Mouse (Mus musculus) forebrain, embryonic 14.5 days (tissue): Measurements from ENCODE around the gene E2f4. TPM values are rescaled to one million over a fixed set of nuclear protein-coding genes. Genes with fewer than 3 reads are reported as not detected.

Experiments
- ATAC-seq: fragments of 200-750 bp; cut with Nextera tagmentation; 2 replicates; pipeline ENCODE4 v1.8.0; 2017; ENCODE audit warnings: mild to moderate bottlenecking, moderate library complexity
- DNase-seq: peaks from one replicate; pipeline ENCODE4 v3.0.0-alpha.2; 2015; ENCODE audit warnings: low spot score
- H3K27ac ChIP-seq: fragments of 300-500 bp; sonication (generic); 2 replicates; pipeline ENCODE4 v1.5.1; 2014; ENCODE audit warnings: low read depth, mild to moderate bottlenecking, control low read depth, low read length, moderate library complexity
- H3K27me3 ChIP-seq: fragments of 300-500 bp; sonication (generic); replicated peaks from 2 replicates; pipeline ENCODE4 v1.6.1; 2014; ENCODE audit warnings: low read length, control low read depth, mixed read lengths; ENCODE audit not compliant: control insufficient read depth, insufficient read depth
- H3K36me3 ChIP-seq: fragments of 300-500 bp; sonication (generic); 2 replicates; pipeline ENCODE4 v1.6.1; 2014; ENCODE audit warnings: low read length, control low read depth; ENCODE audit not compliant: control insufficient read depth, insufficient read depth
- H3K4me1 ChIP-seq: fragments of 300-500 bp; sonication (generic); 2 replicates; pipeline ENCODE4 v1.6.1; 2014; ENCODE audit warnings: antibody characterized with exemption, low read length, control low read depth; ENCODE audit not compliant: control insufficient read depth, insufficient read depth
- H3K4me2 ChIP-seq: fragments of 300-500 bp; sonication (generic); 2 replicates; pipeline ENCODE4 v1.6.1; 2014; ENCODE audit warnings: mild to moderate bottlenecking, control low read depth, low read length
- H3K4me3 ChIP-seq: fragments of 300-500 bp; sonication (generic); 2 replicates; pipeline ENCODE4 v1.5.1; 2014; ENCODE audit warnings: low read depth, low read length, control low read depth
- H3K9ac ChIP-seq: fragments of 300-500 bp; sonication (generic); 2 replicates; pipeline ENCODE4 v1.6.1; 2014; ENCODE audit warnings: mild to moderate bottlenecking, low read length, control low read depth, moderate library complexity
- H3K9me3 ChIP-seq: fragments of 300-500 bp; sonication (generic); replicated peaks from 2 replicates; pipeline ENCODE4 v1.6.1; 2016; ENCODE audit warnings: low read length, control low read depth, mixed read lengths; ENCODE audit not compliant: control insufficient read depth
- whole genome bisulfite sequencing: fragments of 180-500 bp; shearing (Covaris S2); extraction: QIAGEN DNeasy Blood & Tissue Kit; methylation state at CpG from one replicate; pipeline ENCODE4 v1.1.7; 2014; 5-methylcytosine and 5-hydroxymethylcytosine counted together
- polyA plus RNA-seq: library from polyadenylated mRNA; unstranded; fragments of >200 nt; fragmentation: Nextera tagmentation; extraction: Ambion mirVana; gene quantifications from 2 replicates; pipeline ENCODE4 v1.2.1, GENCODE M21; 2014

E2f4 gene
- polyA plus RNA-seq, 1 experiment from 2014 or later: 50.8 TPM

GRCm38 (mm10) chr8:105313622-105314402, 16.3 kb downstream of the E2f4 start:
- H3K36me3 ChIP-seq: peaks cover 72% of the 10 kb centered on the region
- DNase-seq (no peak), ATAC-seq (no peak)
- no peak overlapping the region for H3K4me3 ChIP-seq
- no peak overlapping the region for H3K27ac ChIP-seq
- 87% methylated on average over 9 of the region's 9 CpGs for WGBS
- H3K4me1 ChIP-seq: no peaks in the 10 kb centered on the region
- no peak overlapping the region for H3K4me2 ChIP-seq
- no peaks in the 10 kb centered on the region for H3K9me3 ChIP-seq
- no peaks in the 10 kb centered on the region for H3K27me3 ChIP-seq
- no peak overlapping the region for H3K9ac ChIP-seq

GRCm38 (mm10) chr8:105315073-105315769, 17.8 kb downstream of the E2f4 start:
- H3K27ac ChIP-seq: no peak overlapping the region
- ATAC-seq (no peak), DNase-seq (no peak)
- no peak overlapping the region for H3K9ac ChIP-seq
- no peak overlapping the region for H3K4me2 ChIP-seq
- H3K36me3 ChIP-seq: peaks cover 71% of the 10 kb centered on the region
- H3K4me3 ChIP-seq: no peak overlapping the region
- 89% methylated on average over 18 of the region's 18 CpGs for WGBS
- no peaks in the 10 kb centered on the region for H3K4me1 ChIP-seq
- no peaks in the 10 kb centered on the region for H3K9me3 ChIP-seq
- no peaks in the 10 kb centered on the region for H3K27me3 ChIP-seq

GRCm38 (mm10) chr8:105317941-105318340, 20.5 kb downstream of the E2f4 start:
- peaks cover 62% of the 10 kb centered on the region for H3K36me3 ChIP-seq
- 94% methylated on average over 4 of the region's 4 CpGs for WGBS
- H3K9me3 ChIP-seq: no peaks in the 10 kb centered on the region
- DNase-seq (no peak), ATAC-seq (no peak)
- H3K4me3 ChIP-seq: no peak overlapping the region
- H3K27me3 ChIP-seq: no peaks in the 10 kb centered on the region
- H3K4me1 ChIP-seq: no peaks in the 10 kb centered on the region
- no peak overlapping the region for H3K9ac ChIP-seq
- H3K27ac ChIP-seq: no peak overlapping the region
- no peak overlapping the region for H3K4me2 ChIP-seq

- no peaks in the 10 kb centered on the region for H3K27me3 ChIP-seq
- DNase-seq (no peak), ATAC-seq (no peak)
- no peak overlapping the region for H3K27ac ChIP-seq
- H3K9ac ChIP-seq: no peak overlapping the region
- H3K4me3 ChIP-seq: no peak overlapping the region
- 85% methylated on average over 11 of the region's 11 CpGs for WGBS
- H3K4me2 ChIP-seq: no peak overlapping the region
- peaks cover 59% of the 10 kb centered on the region for H3K36me3 ChIP-seq
- no peaks in the 10 kb centered on the region for H3K9me3 ChIP-seq
- H3K4me1 ChIP-seq: no peaks in the 10 kb centered on the region
These were observed 21.3 kb downstream of the E2f4 start for GRCm38 (mm10) chr8:105318662-105319190.

GRCm38 (mm10) chr8:105323183-105323582, 25.7 kb downstream of the E2f4 start:
- no peak overlapping the region for H3K9ac ChIP-seq
- H3K9me3 ChIP-seq: no peaks in the 10 kb centered on the region
- ATAC-seq (no peak), DNase-seq (no peak)
- no peaks in the 10 kb centered on the region for H3K27me3 ChIP-seq
- H3K4me1 ChIP-seq: peaks cover 16% of the 10 kb centered on the region
- H3K27ac ChIP-seq: no peak overlapping the region
- no peak overlapping the region for H3K4me3 ChIP-seq
- no peak overlapping the region for H3K4me2 ChIP-seq
- peaks cover 28% of the 10 kb centered on the region for H3K36me3 ChIP-seq
- WGBS: 92% methylated on average over 4 of the region's 4 CpGs

- ATAC-seq: peak; percentile 38
- DNase-seq: peak; percentile 17
- peaks cover 16% of the 10 kb centered on the region for H3K4me1 ChIP-seq
- H3K4me2 ChIP-seq: peak overlapping the region; percentile 71
- peak overlapping the region; percentile 73 for H3K9ac ChIP-seq
- peak overlapping the region; percentile 17; the same call in 1 of the 2 replicates for H3K27ac ChIP-seq
- H3K36me3 ChIP-seq: peaks cover 39% of the 10 kb centered on the region
- WGBS: 0% methylated on average over 12 of the region's 12 CpGs
- no peaks in the 10 kb centered on the region for H3K9me3 ChIP-seq
- no peaks in the 10 kb centered on the region for H3K27me3 ChIP-seq
- H3K4me3 ChIP-seq: peak overlapping the region; percentile 67
These were observed 28.2 kb downstream of the E2f4 start for GRCm38 (mm10) chr8:105325641-105326093.

- peak within 1 kb of the TSS; percentile 73 for H3K9ac ChIP-seq
- peak; percentile 94 for ATAC-seq
- peak within 1 kb of the TSS; percentile 70; the same call in 1 of the 2 replicates for H3K27ac ChIP-seq
- under 1% methylated on average over 36 of the region's 36 CpGs for WGBS
- DNase-seq: peak; percentile 98
- H3K36me3 ChIP-seq: peaks cover 45% of the 10 kb centered on the region
- peaks cover 16% of the 10 kb centered on the region for H3K4me1 ChIP-seq
- H3K4me2 ChIP-seq: peak within 1 kb of the TSS; percentile 91
- no peaks in the 10 kb centered on the region for H3K27me3 ChIP-seq
- H3K9me3 ChIP-seq: no peaks in the 10 kb centered on the region
- H3K4me3 ChIP-seq: peak within 1 kb of the TSS; percentile 67
These were observed 28.7 kb downstream of the E2f4 start, which contains the start of the genes Lrrc29 and Tmem208 for GRCm38 (mm10) chr8:105326141-105326672. Gene Lrrc29, minus strand, starts transcription at chr8:105326278. Gene Tmem208, plus strand, starts transcription at chr8:105326354.

GRCm38 (mm10) chr8:105326968-105327367, 29.5 kb downstream of the E2f4 start:
- peaks cover 52% of the 10 kb centered on the region for H3K36me3 ChIP-seq
- no peaks in the 10 kb centered on the region for H3K27me3 ChIP-seq
- no peaks in the 10 kb centered on the region for H3K9me3 ChIP-seq
- peak overlapping the region; percentile 91 for H3K4me2 ChIP-seq
- 41% methylated on average over 6 of the region's 6 CpGs for WGBS
- no peak overlapping the region for H3K27ac ChIP-seq
- peak overlapping the region; percentile 73 for H3K9ac ChIP-seq
- peak overlapping the region; percentile 67 for H3K4me3 ChIP-seq
- no peak for DNase-seq
- no peak for ATAC-seq
- H3K4me1 ChIP-seq: peaks cover 16% of the 10 kb centered on the region
